Mouse (Mus musculus) embryonic fibroblast, embryonic 13.5 days (primary cell): Measurements from ENCODE around the gene Ears2.

ENCODE experiments used
- CTCF ChIP-seq: IDR thresholded peaks from 2 replicates; pipeline ENCODE4 v1.5.1; 2011; ENCODE audit warnings: mild to moderate bottlenecking, control low read depth, low read length, moderate library complexity, borderline replicate concordance; ENCODE audit not compliant: insufficient read depth
- POLR2A ChIP-seq: IDR thresholded peaks from 2 replicates; pipeline ENCODE4 v1.6.1; 2011; ENCODE audit warnings: low read depth, mild to moderate bottlenecking, control low read depth, low read length, moderate library complexity

- no peak for TF ChIP-seq CTCF
- TF ChIP-seq POLR2A = no peak
Observed at GRCm38 (mm10) chr7:122079798-122080554, 12.9 kb upstream of the Ears2 start.
